Mouse (Mus musculus): Measurements from ENCODE around the gene Parp8.

Parp8 gene

GRCm38 (mm10) chr13:117013516-117013915, 11.8 kb downstream of the Parp8 start:
- no peak for DNase-seq

- no peak for DNase-seq
Measured at GRCm38 (mm10) chr13:117012031-117012430, 13.3 kb downstream of the Parp8 start.

DNA sequence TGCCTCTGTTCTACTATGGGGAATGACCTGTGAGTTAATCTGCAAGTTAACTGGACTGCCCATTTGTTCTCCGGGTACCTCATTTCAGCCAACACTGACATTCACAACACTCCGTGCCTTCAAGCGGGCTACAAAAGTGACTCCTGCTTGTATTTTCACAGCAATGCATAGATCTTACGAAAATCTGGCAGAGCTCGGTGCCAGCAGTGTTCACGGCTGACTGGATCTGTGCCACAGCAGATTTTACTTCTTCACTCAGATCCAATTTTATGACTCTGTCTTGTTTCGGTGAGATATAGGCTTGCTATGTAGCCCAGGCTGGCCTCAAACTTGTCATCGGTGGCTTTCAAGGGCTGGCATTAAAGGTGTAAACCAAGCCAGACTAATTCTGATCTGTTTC, 15.2 kb downstream of the Parp8 start:
- peak; percentile 71 to 77 for DNase-seq

DNA sequence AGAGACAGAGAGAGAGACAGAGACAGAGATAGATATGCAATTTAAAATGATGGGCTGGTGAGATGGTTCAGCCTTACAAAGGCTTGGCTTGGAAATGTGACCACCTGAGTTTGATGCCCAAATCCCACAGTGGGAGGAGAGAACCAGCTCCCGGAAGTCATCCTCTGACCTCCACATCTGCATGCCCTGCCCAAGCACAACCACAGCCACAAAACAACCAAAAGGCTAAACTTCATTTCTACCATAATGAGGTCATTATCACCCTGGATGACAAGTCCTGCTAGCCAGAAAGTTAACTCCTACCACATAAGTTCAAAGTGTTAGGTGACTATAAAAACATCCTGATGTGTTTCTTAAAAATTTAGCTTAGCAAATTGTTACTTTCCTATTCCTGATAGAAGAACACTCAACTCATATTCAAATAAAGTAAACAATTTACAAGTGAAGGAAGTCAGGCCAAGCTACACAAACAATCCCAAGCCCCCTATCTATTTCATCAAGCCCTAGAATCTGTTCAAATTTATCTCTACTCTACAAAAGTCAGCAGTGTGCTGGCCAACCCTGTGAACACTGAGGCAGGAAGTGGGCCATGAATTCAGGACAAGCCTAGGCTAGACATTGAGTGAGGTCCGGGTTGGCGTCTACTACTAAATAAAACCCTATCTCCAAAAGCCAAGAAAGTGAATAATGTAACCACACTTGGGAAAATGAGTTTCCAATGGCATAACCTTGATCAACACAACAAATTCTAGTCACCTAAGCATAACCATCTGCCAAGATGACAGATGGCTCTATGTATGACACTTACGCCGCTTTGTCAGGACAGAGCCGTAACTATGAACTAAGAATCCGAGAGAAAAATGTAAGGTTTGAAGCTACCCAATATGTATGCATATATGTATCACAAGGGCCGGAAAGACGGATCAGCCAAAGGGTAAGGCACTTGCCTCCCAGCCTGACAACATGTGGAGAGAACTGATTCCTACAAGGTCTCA, 17.0 kb downstream of the Parp8 start:
- peak; percentile 30 to 34 for DNase-seq

GRCm38 (mm10) chr13:117007566-117007965, 17.8 kb downstream of the Parp8 start:
- DNase-seq: no peak

DNA sequence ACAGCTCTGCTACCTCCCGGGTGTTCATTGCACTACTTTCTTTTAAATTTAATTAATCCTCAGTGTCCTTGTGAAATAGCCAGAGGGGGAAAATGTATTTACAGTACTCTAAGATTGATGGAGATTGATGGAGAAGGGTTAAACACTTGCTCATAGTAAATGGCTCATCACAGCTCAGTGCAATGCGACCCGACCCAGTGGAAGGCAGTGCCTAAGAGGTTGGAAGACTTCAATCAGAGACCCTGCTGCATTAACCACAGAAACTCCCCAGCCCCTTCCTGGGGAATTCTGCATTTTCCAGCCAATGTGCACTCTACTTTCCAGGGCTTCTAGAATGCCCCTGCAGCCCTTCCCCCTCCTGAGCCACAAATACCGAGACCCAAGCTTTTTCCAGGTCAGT, 18.7 kb downstream of the Parp8 start:
- no peak for DNase-seq

GRCm38 (mm10) chr13:117000493-117000892, 24.8 kb downstream of the Parp8 start:
- no peak for DNase-seq

DNA sequence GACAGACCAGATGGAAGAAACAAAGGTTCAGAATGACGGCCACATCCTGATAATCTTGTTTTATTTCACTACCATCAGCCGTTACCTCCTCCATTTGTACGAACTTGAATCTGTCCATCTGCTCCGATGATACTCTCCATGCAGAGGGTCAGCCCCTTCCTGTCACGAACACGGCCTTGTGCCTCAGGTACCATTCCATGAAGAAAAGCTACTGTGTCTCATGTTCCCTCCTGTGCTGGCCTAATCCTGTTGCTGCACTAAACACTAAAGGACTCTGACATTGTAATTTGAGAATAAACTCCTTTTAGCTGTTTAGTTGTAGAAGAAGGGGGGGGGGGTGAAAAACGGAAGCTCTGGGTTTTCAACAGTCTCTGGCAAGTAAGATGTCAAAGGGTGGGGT, 33.8 kb downstream of the Parp8 start:
- DNase-seq: no peak

GRCm38 (mm10) chr13:116990327-116990726, 35.0 kb downstream of the Parp8 start:
- DNase-seq: no peak

DNA sequence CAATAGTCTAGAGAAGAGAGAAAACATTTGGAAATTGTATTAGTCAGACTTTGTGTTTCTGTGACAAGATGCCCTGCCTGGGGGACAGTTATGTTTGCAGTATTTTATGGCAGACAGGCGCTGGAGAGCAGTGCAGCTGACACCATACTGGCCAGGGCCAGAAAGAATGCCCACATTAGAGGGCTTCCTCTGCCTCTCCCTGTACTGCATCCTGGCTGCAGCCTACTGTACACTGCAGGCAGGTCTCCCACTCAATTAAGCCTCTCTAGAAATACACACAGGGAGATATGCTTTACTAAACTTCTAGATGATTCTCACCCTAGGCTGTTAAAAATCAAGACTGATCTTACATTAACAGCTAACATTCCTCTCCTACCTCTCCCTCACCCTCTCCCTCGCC, 36.6 kb downstream of the Parp8 start:
- no peak for DNase-seq

DNA sequence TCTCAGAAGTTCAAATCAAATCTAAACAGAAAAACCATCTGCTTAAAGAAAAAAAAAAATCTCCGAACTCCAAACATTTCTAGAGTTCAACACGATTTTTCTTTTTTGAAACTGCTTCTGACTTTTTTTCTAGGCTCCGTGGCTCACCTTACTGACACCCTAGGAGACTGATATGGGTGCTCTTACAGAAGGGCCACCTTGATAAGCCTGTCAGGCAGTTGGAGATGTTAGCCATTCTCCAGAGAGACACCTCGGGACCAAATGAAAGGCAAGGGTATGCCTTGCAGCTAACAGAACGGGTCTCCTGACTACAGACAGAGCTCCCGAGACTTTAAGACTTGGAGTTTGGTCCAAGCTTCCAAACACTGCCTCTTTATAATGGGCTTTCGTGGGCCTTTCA, 37.1 kb downstream of the Parp8 start:
- DNase-seq: no peak

DNA sequence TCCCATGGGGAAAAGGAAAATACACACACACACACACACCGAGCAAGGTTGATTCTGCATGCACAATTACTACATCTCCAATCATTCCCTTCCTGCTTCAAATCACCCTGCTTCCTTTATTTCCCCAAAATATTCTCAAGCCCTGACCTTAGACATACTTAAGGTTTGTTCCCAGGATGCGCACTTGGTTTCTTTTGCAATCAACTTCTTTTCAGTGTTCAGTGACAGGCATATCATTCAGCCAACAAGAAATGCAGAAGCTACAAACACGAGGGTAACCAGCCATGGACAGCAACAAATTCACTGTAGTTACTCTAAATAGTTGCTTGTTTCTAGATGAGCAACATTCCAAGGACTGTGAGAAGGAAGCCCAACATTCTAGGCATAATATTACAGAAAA, 38.1 kb downstream of the Parp8 start:
- no peak for DNase-seq

GRCm38 (mm10) chr13:116986658-116987057, 38.7 kb downstream of the Parp8 start:
- DNase-seq: no peak

- no peak for DNase-seq
Measured at GRCm38 (mm10) chr13:116974081-116974860, 51.1 kb downstream of the Parp8 start.

GRCm38 (mm10) chr13:116973491-116973890, 51.8 kb downstream of the Parp8 start:
- DNase-seq: no peak

- no peak for DNase-seq
Measured at GRCm38 (mm10) chr13:116972036-116972611, 53.2 kb downstream of the Parp8 start.

DNA sequence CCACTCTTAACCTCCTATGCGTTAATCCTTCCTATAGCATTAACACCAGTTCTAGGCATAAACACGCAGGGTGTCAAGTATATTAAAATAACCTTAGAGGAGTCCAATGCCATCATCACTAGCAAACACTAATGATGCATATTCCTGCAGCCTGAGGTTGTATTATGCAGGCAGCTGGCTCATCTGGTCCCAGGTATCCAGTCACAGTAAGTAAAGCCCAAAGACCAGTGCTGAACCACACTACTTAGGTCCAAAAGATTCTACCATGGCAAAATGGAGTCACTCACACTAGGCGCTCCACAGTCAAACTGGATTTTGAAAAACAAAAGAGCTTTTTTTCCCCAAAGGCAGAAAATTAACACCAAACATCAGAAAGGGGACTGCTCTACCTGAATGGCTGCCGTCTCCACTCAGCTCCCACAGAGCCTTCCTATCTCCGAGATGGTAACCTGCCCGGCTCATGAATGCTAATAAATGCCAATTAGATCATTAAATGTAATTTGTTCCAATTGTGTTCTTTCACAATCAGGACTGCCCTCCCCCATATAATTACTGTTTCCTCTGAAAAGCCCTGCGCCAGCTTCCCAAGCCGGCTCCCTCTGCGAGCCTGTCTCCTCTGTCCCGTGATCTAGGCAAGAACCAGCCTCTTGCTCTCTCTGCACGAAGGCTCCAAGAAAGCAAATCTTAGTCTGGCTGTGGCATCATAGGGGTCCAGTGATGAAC, 54.5 kb downstream of the Parp8 start:
- no peak for DNase-seq

DNA sequence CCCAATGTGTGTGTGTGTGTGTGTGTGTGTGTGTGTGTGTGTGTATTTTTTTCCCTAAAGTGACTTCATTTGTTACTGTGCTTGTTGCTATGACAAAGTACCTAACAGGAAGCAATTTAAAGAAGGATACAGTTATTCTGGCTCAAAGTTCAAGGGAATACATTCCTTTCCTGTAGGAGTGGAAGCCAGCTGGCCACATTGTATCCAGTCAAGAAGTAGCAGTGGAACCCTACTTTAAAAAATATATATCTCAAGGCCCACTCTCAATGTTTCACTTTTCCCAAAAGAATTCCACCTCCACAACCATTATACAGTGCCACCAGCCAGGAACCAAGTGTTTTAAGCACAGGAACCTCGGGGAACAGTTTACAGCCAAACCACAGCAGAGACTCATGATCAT, 55.7 kb downstream of the Parp8 start:
- no peak for DNase-seq

GRCm38 (mm10) chr13:116968906-116969305, 56.4 kb downstream of the Parp8 start:
- no peak for DNase-seq

DNA sequence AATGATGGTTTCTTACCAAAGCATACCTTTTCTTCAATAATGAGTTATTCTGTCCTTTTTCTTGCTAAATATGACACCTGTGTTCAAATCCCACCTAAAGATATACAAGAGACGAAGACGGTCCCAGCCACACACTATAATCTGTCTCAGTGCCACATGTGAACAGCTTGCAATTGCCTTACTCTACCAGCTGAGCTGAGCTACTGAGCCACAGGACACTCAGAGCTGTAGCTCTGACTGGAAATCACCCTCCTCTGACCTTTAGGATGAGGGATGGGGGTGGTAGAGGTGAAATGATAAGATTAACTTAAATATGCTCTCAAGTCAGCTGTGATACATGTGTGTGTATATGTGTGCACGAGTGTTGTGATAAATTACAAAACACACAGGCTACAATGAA, 57.9 kb downstream of the Parp8 start:
- DNase-seq: no peak

DNA sequence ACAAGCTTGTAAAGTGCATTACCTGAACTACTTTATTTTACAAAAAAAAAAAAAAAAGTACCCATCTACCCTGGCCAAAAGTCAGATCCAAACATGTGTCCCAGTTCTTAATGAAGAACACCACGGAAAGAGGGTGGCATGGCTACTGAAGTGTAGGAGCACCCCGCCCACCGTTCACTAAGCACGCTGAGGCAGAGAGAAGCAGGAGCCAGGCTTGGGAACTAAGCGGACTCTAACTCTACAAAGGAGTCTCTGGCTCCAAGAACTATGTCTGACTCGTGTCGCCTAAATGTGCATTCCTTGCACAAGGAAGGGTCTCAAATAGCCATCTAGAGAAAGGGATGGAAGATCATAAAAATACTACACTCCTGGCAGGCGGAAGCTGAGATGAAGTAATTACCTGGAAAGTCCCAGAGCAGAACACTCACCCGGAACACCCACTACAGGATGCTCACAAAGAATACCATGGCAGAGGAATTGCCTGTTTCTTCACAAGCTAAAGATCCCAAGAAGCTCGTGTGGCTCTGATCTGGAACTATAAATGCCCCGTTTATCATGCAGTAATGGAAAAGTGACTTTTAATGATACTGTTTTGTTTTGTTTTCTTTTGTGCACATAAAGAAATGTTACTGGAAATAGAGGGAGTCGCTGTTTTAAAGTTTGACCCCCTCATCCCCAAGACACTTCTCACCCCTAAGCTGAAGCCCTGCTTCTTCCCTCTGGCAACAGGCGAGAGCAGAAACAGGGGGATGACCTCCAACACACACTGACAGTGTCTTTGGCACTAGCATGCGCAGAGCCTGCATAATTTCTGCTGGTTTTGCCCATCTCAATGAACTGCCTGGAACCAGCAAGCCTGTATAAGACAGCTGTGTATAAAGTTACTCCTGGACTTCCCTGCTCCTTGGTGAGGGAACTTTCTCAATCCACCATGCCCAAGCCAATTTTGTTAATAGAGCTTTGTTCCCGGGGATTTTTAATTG, 62.6 kb downstream of the Parp8 start:
- no peak for DNase-seq

Measured in cerebellum, postnatal 25 days (tissue).